In genomic region chr6:89282626-89283025, GRCm38 (mm10) we compare ENCODE assay signal across 20 mouse cellular contexts.
DNase-seq lines count a peak whose midpoint lies in the region; ATAC-seq and TF ChIP-seq lines count a peak whose summit lies in the region.
"Had no signal": no experiment of that assay in that cellular context is flagged by ENCODE, and none has a peak within 500 bp of the region (broad histone marks: within the 10 kb centered on the region; RNA-seq: fewer than 3 reads in every experiment).

No protein-coding gene starts in this region.

- H3K27ac ChIP-seq in forebrain, embryonic 10.5 days: 0 out of 2 replicates have a peak overlapping the region, but pooled peaks have one; percentile 8
- H3K27ac ChIP-seq in forebrain, embryonic 13.5 days: no peak overlapping the region
- peak overlapping the region; percentile 84 for H3K27ac ChIP-seq in lung, embryonic 15.5 days
- no peak overlapping the region for H3K27ac ChIP-seq in embryonic fibroblast, embryonic 13.5 days (ENCODE audit: insufficient read depth, low read length)
- H3K27ac ChIP-seq in neural tube, embryonic 15.5 days (replicated peaks): no peak overlapping the region
- H3K27ac ChIP-seq: embryonic facial prominence, embryonic 15.5 days; hindbrain, postnatal 0 days had no signal

- peaks cover 35% of the 10 kb centered on the region for H3K4me1 ChIP-seq in forebrain, embryonic 10.5 days
- peaks cover 24% of the 10 kb centered on the region for H3K4me1 ChIP-seq in forebrain, embryonic 13.5 days
- peaks cover 26% of the 10 kb centered on the region for H3K4me1 ChIP-seq in lung, embryonic 15.5 days
- no peaks in the 10 kb centered on the region; the same call in 1 of the 2 replicates for H3K4me1 ChIP-seq in embryonic fibroblast, embryonic 13.5 days (ENCODE audit: control insufficient read depth, insufficient read depth, low read length)
- peaks cover 19% of the 10 kb centered on the region for H3K4me1 ChIP-seq in neural tube, embryonic 15.5 days
- H3K4me1 ChIP-seq: megakaryocyte, embryonic 14.5 days had no signal

- H3K36me3 ChIP-seq in forebrain, embryonic 10.5 days (replicated peaks): no peaks in the 10 kb centered on the region
- H3K36me3 ChIP-seq in forebrain, embryonic 13.5 days (ENCODE audit: poor library complexity, severe bottlenecking): no peaks in the 10 kb centered on the region
- H3K36me3 ChIP-seq in lung, embryonic 15.5 days: no peaks in the 10 kb centered on the region
- no peaks in the 10 kb centered on the region for H3K36me3 ChIP-seq in neural tube, embryonic 15.5 days
- H3K36me3 ChIP-seq: embryonic facial prominence, embryonic 15.5 days; neural tube, embryonic 13.5 days had no signal

- TF ChIP-seq POLR2A in embryonic fibroblast, embryonic 13.5 days (IDR thresholded peaks at IDR 0.05; ENCODE audit: low read depth, low read length): peak; percentile 18; the same call in 1 of the 2 replicates

- no peak for ATAC-seq in forebrain, embryonic 13.5 days
- ATAC-seq in lung, embryonic 15.5 days (ENCODE audit: borderline replicate concordance, extremely low read depth, low FRiP score, low TSS enrichment): peak; percentile 36; the same call in 1 of the 2 replicates
- ATAC-seq in neural tube, embryonic 15.5 days (ENCODE audit: low FRiP score): no peak
- ATAC-seq: activated CD4-positive, CD25-positive, alpha-beta regulatory T cell, adult 4 months; hindbrain, postnatal 0 days had no signal

- WGBS in forebrain, embryonic 10.5 days: 50% methylated on average over 5 of the region's 5 CpGs
- WGBS in forebrain, embryonic 13.5 days: 78% methylated on average over 5 of the region's 5 CpGs
- 34% methylated on average over 5 of the region's 5 CpGs for WGBS in lung, embryonic 15.5 days
- WGBS in neural tube, embryonic 15.5 days: 59% methylated on average over 5 of the region's 5 CpGs

- peaks cover 6% of the 10 kb centered on the region for H3K9me3 ChIP-seq in forebrain, embryonic 10.5 days
- H3K9me3 ChIP-seq in forebrain, embryonic 13.5 days (replicated peaks): peaks cover 5% of the 10 kb centered on the region; the same call in 1 of the 2 replicates
- no peaks in the 10 kb centered on the region for H3K9me3 ChIP-seq in lung, embryonic 15.5 days
- H3K9me3 ChIP-seq in neural tube, embryonic 15.5 days (replicated peaks): no peaks in the 10 kb centered on the region
- H3K9me3 ChIP-seq: embryonic facial prominence, embryonic 15.5 days; neural tube, embryonic 13.5 days had no signal

- DNase-seq in forebrain, embryonic 10.5 days (ENCODE audit: extremely low spot score, low spot score): no peak
- no peak for DNase-seq in lung, postnatal 10 days
- DNase-seq in 3T3-L1 (ENCODE audit: low read depth, low spot score): peak; percentile 64
- DNase-seq in urinary bladder, postnatal 10 days (ENCODE audit: low spot score): no peak
- DNase-seq: adrenal gland, postnatal 10 days; cerebellum, adult 9-10 months; forebrain, postnatal 0 days; gastrocnemius, postnatal 14 days; heart, adult 11 months; midbrain, embryonic 14.5 days had no signal

- no peak for TF ChIP-seq CTCF in embryonic fibroblast, embryonic 13.5 days (IDR thresholded peaks at IDR 0.05; ENCODE audit: borderline replicate concordance, insufficient read depth, low read length)

- no peak overlapping the region for H3K9ac ChIP-seq in forebrain, embryonic 13.5 days
- H3K9ac ChIP-seq in lung, embryonic 15.5 days: no peak overlapping the region
- H3K9ac ChIP-seq in neural tube, embryonic 15.5 days (replicated peaks): no peak overlapping the region
- H3K9ac ChIP-seq: embryonic facial prominence, embryonic 15.5 days; forebrain, postnatal 0 days; neural tube, embryonic 13.5 days had no signal

- H3K4me2 ChIP-seq in forebrain, embryonic 13.5 days: no peak overlapping the region
- peak overlapping the region; percentile 36; the same call in 1 of the 2 replicates for H3K4me2 ChIP-seq in lung, embryonic 15.5 days
- no peak overlapping the region for H3K4me2 ChIP-seq in neural tube, embryonic 15.5 days
- H3K4me2 ChIP-seq: heart, embryonic 11.5 days had no signal

- no peak overlapping the region for H3K4me3 ChIP-seq in forebrain, embryonic 10.5 days
- H3K4me3 ChIP-seq in forebrain, embryonic 13.5 days: no peak overlapping the region
- no peak overlapping the region for H3K4me3 ChIP-seq in lung, embryonic 15.5 days
- no peak overlapping the region for H3K4me3 ChIP-seq in embryonic fibroblast, embryonic 13.5 days (ENCODE audit: insufficient read depth, low read length)
- no peak overlapping the region for H3K4me3 ChIP-seq in neural tube, embryonic 15.5 days (replicated peaks)
- H3K4me3 ChIP-seq: embryonic facial prominence, embryonic 15.5 days; megakaryocyte, embryonic 14.5 days; neural tube, embryonic 13.5 days had no signal

- peaks cover 24% of the 10 kb centered on the region for H3K27me3 ChIP-seq in forebrain, embryonic 10.5 days (ENCODE audit: poor library complexity, severe bottlenecking)
- H3K27me3 ChIP-seq in forebrain, embryonic 13.5 days: peaks cover 13% of the 10 kb centered on the region
- H3K27me3 ChIP-seq in lung, embryonic 15.5 days: no peaks in the 10 kb centered on the region
- peaks cover 5% of the 10 kb centered on the region; the same call in 1 of the 2 replicates for H3K27me3 ChIP-seq in neural tube, embryonic 15.5 days (replicated peaks)
- H3K27me3 ChIP-seq: embryonic facial prominence, embryonic 15.5 days had no signal

Comparison
In these comparisons a context has a peak if more than half of its experiments do, and no peak if none do; other contexts are left out.
1. H3K27ac ChIP-seq: peak in forebrain, embryonic 10.5 days (single experiment) and lung, embryonic 15.5 days (single experiment); none in forebrain, embryonic 13.5 days (single experiment), embryonic fibroblast, embryonic 13.5 days (single experiment) and neural tube, embryonic 15.5 days (single experiment).